Comparison of ENCODE assay signal across 7 mouse cellular contexts in genomic region chr12:100167931-100168871, GRCm38 (mm10). TPM values are rescaled to one million over a fixed set of nuclear protein-coding genes. Genes with fewer than 3 reads are reported as not detected.
DNase-seq lines count a peak whose midpoint lies in the region; ATAC-seq lines count a peak whose summit lies in the region.

No protein-coding gene starts in this region.

- WGBS in forebrain, embryonic 10.5 days = 12% methylated on average over 22 of the region's 28 CpGs
- 11% methylated on average over 25 of the region's 28 CpGs for WGBS in limb, embryonic 13.5 days
- 12% methylated on average over 21 of the region's 28 CpGs for WGBS in midbrain, embryonic 12.5 days

- DNase-seq in ES-CJ7 (ENCODE audit: low read depth, low spot score) = peak; percentile 76
- peak; percentile 17 to 49 for DNase-seq in adrenal gland, postnatal 36 days
- peak; percentile 61 for DNase-seq in forebrain, embryonic 10.5 days (ENCODE audit: extremely low spot score, low spot score)
- peak; percentile 46 for DNase-seq in thymus, postnatal 14 days

- H3K4me3 ChIP-seq in forebrain, embryonic 10.5 days = peak overlapping the region; percentile 45
- H3K4me3 ChIP-seq in limb, embryonic 13.5 days = peak overlapping the region; percentile 33
- H3K4me3 ChIP-seq in midbrain, embryonic 12.5 days = peak overlapping the region; percentile 26

- ATAC-seq in hematopoietic stem cell, adult 5-6 weeks (replicated peaks in 1 of 2; ENCODE audit: insufficient read depth in 1 of 2, low FRiP score in 2 of 2, low TSS enrichment in 1 of 2, low read depth in 1 of 2, poor library complexity in 2 of 2, severe bottlenecking in 2 of 2) = peak; percentile 68 to 92
- peak; percentile 75 for ATAC-seq in limb, embryonic 13.5 days (ENCODE audit: low FRiP score, low read depth)
- peak; percentile 86 for ATAC-seq in midbrain, embryonic 12.5 days (ENCODE audit: low FRiP score, low read depth)

- peaks cover 15% of the 10 kb centered on the region for H3K4me1 ChIP-seq in forebrain, embryonic 10.5 days
- H3K4me1 ChIP-seq in limb, embryonic 13.5 days = peaks cover 10% of the 10 kb centered on the region
- H3K4me1 ChIP-seq in midbrain, embryonic 12.5 days = peaks cover 13% of the 10 kb centered on the region

- peak overlapping the region; percentile 65 for H3K4me2 ChIP-seq in limb, embryonic 13.5 days (replicated peaks)
- peak overlapping the region; percentile 49 for H3K4me2 ChIP-seq in midbrain, embryonic 12.5 days (replicated peaks)

- no peaks in the 10 kb centered on the region for H3K9me3 ChIP-seq in forebrain, embryonic 10.5 days
- no peaks in the 10 kb centered on the region for H3K9me3 ChIP-seq in limb, embryonic 13.5 days
- no peaks in the 10 kb centered on the region for H3K9me3 ChIP-seq in midbrain, embryonic 12.5 days

- peak overlapping the region; percentile 21; the same call in 1 of the 2 replicates for H3K9ac ChIP-seq in limb, embryonic 13.5 days
- peak overlapping the region; percentile 50; the same call in 1 of the 2 replicates for H3K9ac ChIP-seq in midbrain, embryonic 12.5 days (replicated peaks)

- H3K36me3 ChIP-seq in forebrain, embryonic 10.5 days (replicated peaks) = no peaks in the 10 kb centered on the region
- H3K36me3 ChIP-seq in limb, embryonic 13.5 days = no peaks in the 10 kb centered on the region
- no peaks in the 10 kb centered on the region for H3K36me3 ChIP-seq in midbrain, embryonic 12.5 days

- peak overlapping the region; percentile 87 for H3K27ac ChIP-seq in forebrain, embryonic 10.5 days
- H3K27ac ChIP-seq in limb, embryonic 13.5 days = peak overlapping the region; percentile 74
- H3K27ac ChIP-seq in midbrain, embryonic 12.5 days (replicated peaks) = peak overlapping the region; percentile 85

- no peaks in the 10 kb centered on the region for H3K27me3 ChIP-seq in forebrain, embryonic 10.5 days (ENCODE audit: poor library complexity, severe bottlenecking)
- H3K27me3 ChIP-seq in limb, embryonic 13.5 days = no peaks in the 10 kb centered on the region
- H3K27me3 ChIP-seq in midbrain, embryonic 12.5 days = no peaks in the 10 kb centered on the region

RNA-seq across cellular contexts. Expression of gene Nrde2, which starts 8.7 kb away (rescaled TPM):
- total RNA-seq in adrenal gland, postnatal 36 days (2021) = 10 to 100 TPM; 11.6 to 20.2 TPM
- 12.9 and 15.5 TPM in 2 replicates for polyA plus RNA-seq in forebrain, embryonic 10.5 days (2016; fragmentation: Nextera tagmentation; extraction: Ambion mirVana)
- 28.4 and 52.3 TPM in 2 replicates for total RNA-seq in hematopoietic stem cell, adult 5-6 weeks (2017)
- polyA plus RNA-seq in limb, embryonic 13.5 days (2015; fragmentation: Nextera tagmentation; extraction: Ambion mirVana) = 15.2 and 15.5 TPM in 2 replicates
- polyA plus RNA-seq in midbrain, embryonic 12.5 days (2016; fragmentation: Nextera tagmentation; extraction: Ambion mirVana) = 14.9 and 15.4 TPM in 2 replicates

RNA-seq across cellular contexts. Expression of gene Calm1, which starts 31.0 kb away (rescaled TPM):
- total RNA-seq in adrenal gland, postnatal 36 days (2021) = 100 to 1,000 TPM; 361 to 418 TPM
- polyA plus RNA-seq in forebrain, embryonic 10.5 days (2016; fragmentation: Nextera tagmentation; extraction: Ambion mirVana) = 1,249 and 1,251 TPM in 2 replicates
- 385 and 714 TPM in 2 replicates for total RNA-seq in hematopoietic stem cell, adult 5-6 weeks (2017)
- 1,164 and 1,190 TPM in 2 replicates for polyA plus RNA-seq in limb, embryonic 13.5 days (2015; fragmentation: Nextera tagmentation; extraction: Ambion mirVana)
- polyA plus RNA-seq in midbrain, embryonic 12.5 days (2016; fragmentation: Nextera tagmentation; extraction: Ambion mirVana) = 1,734 and 1,740 TPM in 2 replicates

RNA-seq across cellular contexts. Expression of gene Psmc1, which starts 58.2 kb away (rescaled TPM):
- total RNA-seq in adrenal gland, postnatal 36 days (2021) = 100 to 1,000 TPM; 212 to 241 TPM
- 414 and 431 TPM in 2 replicates for polyA plus RNA-seq in forebrain, embryonic 10.5 days (2016; fragmentation: Nextera tagmentation; extraction: Ambion mirVana)
- total RNA-seq in hematopoietic stem cell, adult 5-6 weeks (2017) = 201 and 292 TPM in 2 replicates
- polyA plus RNA-seq in limb, embryonic 13.5 days (2015; fragmentation: Nextera tagmentation; extraction: Ambion mirVana) = 292 and 295 TPM in 2 replicates
- 328 TPM in 2 replicates for polyA plus RNA-seq in midbrain, embryonic 12.5 days (2016; fragmentation: Nextera tagmentation; extraction: Ambion mirVana)

Comparison
In these comparisons a context has a peak if more than half of its experiments do, and no peak if none do; other contexts are left out.
1. Peak in every context shown above with its lines: DNase-seq, ATAC-seq, H3K4me3 ChIP-seq and H3K27ac ChIP-seq.